Mouse (Mus musculus) MEL (cell line): Measurements from ENCODE around the gene Ndrg2.

Experiments
- CHD2 ChIP-seq: IDR thresholded peaks from 2 replicates; pipeline ENCODE4 v1.6.1; 2011; ENCODE audit warnings: low read length, improper control_type of control experiment
- CTCF ChIP-seq, 3 experiments: IDR thresholded peaks in 2 of 3; conservative IDR thresholded peaks in 1 of 3; 2 replicates each; pipeline ENCODE4 v1.5.1; 2011 to 2012; ENCODE audit warnings: low read length in 3 of 3, low read depth in 2 of 3, mild to moderate bottlenecking in 2 of 3, improper control_type of control experiment in 1 of 3, inconsistent platforms in 1 of 3, mixed read lengths in 1 of 3, moderate library complexity in 1 of 3; ENCODE audit not compliant: control insufficient read depth in 1 of 3, insufficient read depth in 1 of 3, poor library complexity in 1 of 3, severe bottlenecking in 1 of 3
- EP300 ChIP-seq, 2 experiments: IDR thresholded peaks; 2 replicates each; pipeline ENCODE4 v1.6.1; 2011; ENCODE audit warnings: improper control_type of control experiment in 2 of 2, low read length in 2 of 2, low read depth in 1 of 2, mild to moderate bottlenecking in 1 of 2
- GATA1 ChIP-seq: IDR thresholded peaks from 2 replicates; pipeline ENCODE4 v1.6.1; 2011; ENCODE audit warnings: low read depth, low read length, improper control_type of control experiment
- JUND ChIP-seq: IDR thresholded peaks from 2 replicates; pipeline ENCODE4 v1.6.1; 2011; ENCODE audit warnings: low read depth, mild to moderate bottlenecking, improper control_type of control experiment, low read length
- MAX ChIP-seq: IDR thresholded peaks from 2 replicates; pipeline ENCODE4 v1.6.1; 2011; ENCODE audit warnings: low read length, improper control_type of control experiment
- MEF2A ChIP-seq: IDR thresholded peaks from 2 replicates; pipeline ENCODE4 v1.6.1; 2014; ENCODE audit warnings: low read depth, mild to moderate bottlenecking, inconsistent platforms, low read length, improper control_type of control experiment; ENCODE audit not compliant: poor library complexity, insufficient replicate concordance, severe bottlenecking; ENCODE audit errors: extremely low read depth
- NRF1 ChIP-seq: IDR thresholded peaks from 2 replicates; pipeline ENCODE4 v1.6.1; 2014; ENCODE audit warnings: low read depth, mild to moderate bottlenecking, inconsistent platforms, low read length, improper control_type of control experiment, moderate library complexity; ENCODE audit not compliant: poor library complexity, insufficient read depth, severe bottlenecking
- POLR2A ChIP-seq, 2 experiments: IDR thresholded peaks; 2 replicates each; pipeline ENCODE4 v1.6.1; 2011 to 2012; ENCODE audit warnings: low read length in 2 of 2, mild to moderate bottlenecking in 2 of 2, control low read depth in 1 of 2, improper control_type of control experiment in 1 of 2, low read depth in 1 of 2, moderate library complexity in 1 of 2; ENCODE audit not compliant: control insufficient read depth in 1 of 2, insufficient read depth in 1 of 2, poor library complexity in 1 of 2
- POLR2AphosphoS2 ChIP-seq: IDR thresholded peaks from 2 replicates; pipeline ENCODE4 v1.6.1; 2011; ENCODE audit warnings: low read length, improper control_type of control experiment
- POLR2AphosphoS5 ChIP-seq: IDR thresholded peaks from 2 replicates; pipeline ENCODE4 v1.6.1; 2012; ENCODE audit warnings: low read depth, borderline replicate concordance, mild to moderate bottlenecking, inconsistent platforms, low read length, moderate library complexity, mixed read lengths
- TAL1 ChIP-seq: IDR thresholded peaks from 2 replicates; pipeline ENCODE4 v1.6.1; 2012; ENCODE audit warnings: mild to moderate bottlenecking, inconsistent platforms, low read length, moderate library complexity, mixed read lengths
- USF1 ChIP-seq: IDR thresholded peaks from 2 replicates; pipeline ENCODE4 v1.6.1; 2014; ENCODE audit warnings: low read depth, mild to moderate bottlenecking, inconsistent platforms, low read length, improper control_type of control experiment, moderate library complexity
- ZNF384 ChIP-seq: IDR thresholded peaks from 2 replicates; pipeline ENCODE4 v1.6.1; 2012; ENCODE audit warnings: low read depth, mild to moderate bottlenecking, inconsistent platforms, low read length, improper control_type of control experiment

- TF ChIP-seq CTCF (IDR thresholded peaks at IDR 0.05 in 2 of 3, conservative IDR thresholded peaks at IDR 0.05 in 1 of 3; ENCODE audit: control insufficient read depth in 1 of 3, insufficient read depth in 1 of 3, low read depth in 2 of 3, low read length in 3 of 3, poor library complexity in 1 of 3, severe bottlenecking in 1 of 3), result no peak
- TF ChIP-seq POLR2AphosphoS5, result no peak
- no peak for TF ChIP-seq USF1
- no peak for TF ChIP-seq ZNF384
- TF ChIP-seq POLR2AphosphoS2, result no peak
- TF ChIP-seq MEF2A, result no peak
- no peak for TF ChIP-seq CHD2
- TF ChIP-seq JUND, result no peak
- TF ChIP-seq EP300 (IDR thresholded peaks at IDR 0.05; ENCODE audit: low read depth in 1 of 2, low read length in 2 of 2), result no peak
- TF ChIP-seq GATA1, result no peak
- TF ChIP-seq TAL1, result no peak
- TF ChIP-seq POLR2A (IDR thresholded peaks at IDR 0.05; ENCODE audit: control insufficient read depth in 1 of 2, insufficient read depth in 1 of 2, low read depth in 1 of 2, low read length in 2 of 2, poor library complexity in 1 of 2), result no peak
- no peak for TF ChIP-seq MAX
- TF ChIP-seq NRF1, result no peak
Measured at GRCm38 (mm10) chr14:51929309-51929943, 15.5 kb upstream of the Ndrg2 start.
